In the genomic region with DNA sequence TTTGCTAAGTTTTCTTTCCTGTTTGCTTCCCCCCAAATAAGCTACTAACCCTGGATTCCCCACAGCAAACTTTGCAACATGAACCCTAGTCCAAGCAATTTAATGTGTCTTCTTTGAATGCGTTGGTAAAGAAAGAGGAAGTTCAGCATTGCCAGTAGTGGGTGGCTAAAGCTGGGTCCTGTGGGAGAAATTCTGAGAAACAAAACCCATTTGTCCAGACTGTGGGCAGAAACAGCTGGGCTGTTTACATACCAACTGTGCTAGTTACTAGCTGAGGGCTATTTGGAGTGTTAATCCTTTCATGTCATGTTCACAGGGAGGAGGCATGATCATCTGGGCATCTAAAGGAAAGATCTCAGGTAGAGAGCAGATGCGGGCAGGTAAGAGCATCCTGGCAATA, we compare ENCODE assay signal across 23 mouse cellular contexts.
"Had no signal": no experiment of that assay in that cellular context is flagged by ENCODE, and none has a peak within 500 bp of the region (broad histone marks: within the 10 kb centered on the region; RNA-seq: fewer than 3 reads in every experiment).

No protein-coding gene starts in this region.

- H3K27me3 ChIP-seq: kidney, embryonic 15.5 days; limb, embryonic 12.5 days; limb, embryonic 15.5 days; megakaryocyte, embryonic 14.5 days; midbrain, embryonic 13.5 days; neural tube, embryonic 12.5 days; neural tube, embryonic 15.5 days had no signal

- DNase-seq: kidney, adult 8-10 months; kidney, postnatal 10 days; kidney, postnatal 36 days; left cerebral cortex, postnatal 4 days; liver, postnatal 0 days; lung, embryonic 14.5 days; lung, postnatal 4 days; right cerebral cortex, postnatal 25 days; spleen, adult 18-20 months; thymus, adult 2 months; thymus, postnatal 14 days; thymus, postnatal 4 days had no signal

- H3K27ac ChIP-seq: kidney, embryonic 15.5 days; limb, embryonic 12.5 days; limb, embryonic 15.5 days; liver, embryonic 14.5 days; midbrain, embryonic 10.5 days; midbrain, embryonic 13.5 days; neural tube, embryonic 12.5 days; neural tube, embryonic 15.5 days; stomach, postnatal 0 days had no signal

- H3K4me3 ChIP-seq: kidney, embryonic 15.5 days; limb, embryonic 12.5 days; limb, embryonic 15.5 days; midbrain, embryonic 10.5 days; midbrain, embryonic 13.5 days; neural tube, embryonic 12.5 days; neural tube, embryonic 15.5 days had no signal

- H3K4me1 ChIP-seq: kidney, embryonic 15.5 days; limb, embryonic 12.5 days; limb, embryonic 15.5 days; midbrain, embryonic 10.5 days; neural tube, embryonic 12.5 days; neural tube, embryonic 15.5 days had no signal

- H3K9me3 ChIP-seq: kidney, embryonic 15.5 days; limb, embryonic 12.5 days; limb, embryonic 15.5 days; midbrain, embryonic 10.5 days; midbrain, embryonic 13.5 days; neural tube, embryonic 12.5 days; neural tube, embryonic 15.5 days had no signal

- H3K36me3 ChIP-seq: kidney, embryonic 15.5 days; limb, embryonic 12.5 days; limb, embryonic 15.5 days; midbrain, embryonic 10.5 days; midbrain, embryonic 13.5 days; neural tube, embryonic 12.5 days; neural tube, embryonic 15.5 days had no signal

- H3K9ac ChIP-seq: kidney, embryonic 15.5 days; limb, embryonic 12.5 days; limb, embryonic 15.5 days; liver, embryonic 14.5 days; liver, postnatal 0 days; lung, embryonic 14.5 days; midbrain, embryonic 13.5 days; neural tube, embryonic 12.5 days; neural tube, embryonic 15.5 days had no signal

- ATAC-seq: liver, postnatal 0 days; lung, postnatal 0 days; midbrain, embryonic 13.5 days had no signal
